Mouse (Mus musculus) small intestine, adult 2 months (tissue): ENCODE results near the gene Gm37240. TPM values are rescaled to one million over a fixed set of nuclear protein-coding genes. Genes with fewer than 3 reads are reported as not detected.

Experiments used
- H3K27ac ChIP-seq: fragments of 200-500 bp; 2 replicates; pipeline ENCODE4 v1.5.1; 2012; ENCODE audit warnings: low read depth, low read length, control low read depth, inconsistent platforms; ENCODE audit not compliant: insufficient read depth
- H3K27me3 ChIP-seq: fragments of 200-500 bp; 2 replicates; pipeline ENCODE4 v1.6.1; 2012; ENCODE audit warnings: mild to moderate bottlenecking, moderate library complexity, low read length, inconsistent platforms; ENCODE audit not compliant: control insufficient read depth, insufficient read depth
- H3K36me3 ChIP-seq: fragments of 200-500 bp; 2 replicates; pipeline ENCODE4 v1.6.1; 2012; ENCODE audit warnings: mild to moderate bottlenecking, low read length, control low read depth, inconsistent platforms; ENCODE audit not compliant: control insufficient read depth, insufficient read depth
- H3K4me1 ChIP-seq: fragments of 200-500 bp; 2 replicates; pipeline ENCODE4 v1.6.1; 2012; ENCODE audit warnings: low read length, inconsistent platforms, mixed read lengths; ENCODE audit not compliant: control insufficient read depth, insufficient read depth, insufficient read length
- H3K4me3 ChIP-seq: fragments of 200-500 bp; 2 replicates; pipeline ENCODE4 v1.5.1; 2012; ENCODE audit warnings: low read depth, mild to moderate bottlenecking, control low read depth, inconsistent platforms, low read length, moderate library complexity
- CTCF ChIP-seq: fragments of 200-500 bp; IDR thresholded peaks from 2 replicates; pipeline ENCODE4 v1.5.1; 2012; ENCODE audit warnings: low read depth, mild to moderate bottlenecking, control low read depth, inconsistent platforms, low read length, moderate library complexity, mixed read lengths; ENCODE audit not compliant: insufficient replicate concordance, insufficient read length; ENCODE audit errors: extremely low read depth
- POLR2A ChIP-seq: fragments of 200-500 bp; IDR thresholded peaks from 2 replicates; pipeline ENCODE4 v1.6.1; 2012; ENCODE audit warnings: low read depth, mild to moderate bottlenecking, control low read depth, inconsistent platforms, low read length, moderate library complexity
- WGBS: fragments of 180-500 bp; shearing (Covaris S2); methylation state at CpG from one replicate; pipeline ENCODE4 v1.1.7; 2018; 5-methylcytosine and 5-hydroxymethylcytosine counted together
- polyA plus RNA-seq: library from polyadenylated mRNA; depleted of rRNA; stranded (reverse); fragments of >200 nt; gene quantifications from 2 replicates; pipeline ENCODE4 v1.2.3, GENCODE M21; 2012

Gene Gm37240
- polyA plus RNA-seq, 1 experiment = 58.2 TPM

DNA sequence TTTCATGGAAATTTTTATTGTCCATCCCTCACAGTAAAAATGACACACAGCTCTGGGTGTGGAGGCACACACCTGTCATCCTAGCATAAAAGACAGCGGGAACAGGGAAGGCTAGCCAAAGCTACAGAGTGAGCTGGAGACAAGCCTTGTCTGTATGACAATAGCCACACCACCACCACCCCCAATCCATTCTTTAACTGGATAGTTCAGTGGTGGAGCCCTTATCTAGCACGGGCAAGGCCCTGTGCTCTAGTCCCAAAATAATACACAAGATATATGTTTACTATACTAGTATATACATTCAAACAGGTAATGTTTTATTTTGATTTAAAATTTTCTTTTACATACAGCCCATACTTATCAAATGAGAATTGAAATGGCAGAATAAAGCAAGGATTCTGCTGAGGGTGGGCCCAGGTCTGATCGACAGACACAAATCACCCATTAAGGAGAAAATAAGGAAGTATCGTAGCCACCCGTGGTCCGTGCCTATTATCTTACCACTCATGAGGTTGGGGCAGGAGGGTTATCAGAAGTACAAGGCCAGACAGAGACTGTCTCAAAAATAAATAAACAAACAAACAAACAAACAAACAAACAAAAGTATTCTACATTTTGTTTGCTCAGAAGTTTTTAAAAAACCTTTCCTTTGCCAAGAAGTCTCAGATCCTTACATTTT, 1421.4 kb downstream of the Gm37240 start:
- WGBS = 40% methylated on average over 6 of the region's 6 CpGs
- no peaks in the 10 kb centered on the region for H3K36me3 ChIP-seq
- H3K27ac ChIP-seq = no peak overlapping the region
- no peak overlapping the region for H3K4me3 ChIP-seq
- TF ChIP-seq CTCF = no peak
- TF ChIP-seq POLR2A = no peak
- H3K27me3 ChIP-seq = no peaks in the 10 kb centered on the region
- H3K4me1 ChIP-seq = peaks cover 26% of the 10 kb centered on the region

DNA sequence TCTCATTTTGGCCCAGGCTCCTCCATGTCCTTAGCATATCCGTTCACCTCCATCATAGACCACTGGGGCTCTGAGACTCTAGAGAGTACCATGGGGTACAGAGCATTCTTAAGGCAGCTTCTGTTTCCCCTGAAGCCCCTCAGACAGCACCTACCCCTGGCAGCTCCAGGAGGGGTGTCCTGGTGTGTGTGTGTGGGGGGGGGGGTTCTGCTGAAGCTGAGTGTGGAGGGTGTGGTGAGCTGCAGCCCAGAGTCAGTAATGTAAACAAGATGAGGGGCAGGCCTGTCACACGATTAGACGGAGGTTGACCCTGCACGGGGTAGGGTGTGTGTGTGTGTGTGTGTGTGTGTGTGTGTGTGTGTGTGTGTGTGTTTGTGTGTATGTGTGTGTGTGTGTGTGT, 1425.6 kb downstream of the Gm37240 start:
- Histone ChIP-seq H3K27me3 (no peaks in the 10 kb centered on the region), H3K27ac (peak overlapping the region; percentile 19; the same call in 1 of the 2 replicates), H3K36me3 (no peaks in the 10 kb centered on the region), H3K4me3 (no peak overlapping the region), H3K4me1 (peaks cover 17% of the 10 kb centered on the region; the same call in 1 of the 2 replicates)
- TF ChIP-seq CTCF (no peak), POLR2A (no peak)
- 19% methylated on average over 4 of the region's 4 CpGs for WGBS

DNA sequence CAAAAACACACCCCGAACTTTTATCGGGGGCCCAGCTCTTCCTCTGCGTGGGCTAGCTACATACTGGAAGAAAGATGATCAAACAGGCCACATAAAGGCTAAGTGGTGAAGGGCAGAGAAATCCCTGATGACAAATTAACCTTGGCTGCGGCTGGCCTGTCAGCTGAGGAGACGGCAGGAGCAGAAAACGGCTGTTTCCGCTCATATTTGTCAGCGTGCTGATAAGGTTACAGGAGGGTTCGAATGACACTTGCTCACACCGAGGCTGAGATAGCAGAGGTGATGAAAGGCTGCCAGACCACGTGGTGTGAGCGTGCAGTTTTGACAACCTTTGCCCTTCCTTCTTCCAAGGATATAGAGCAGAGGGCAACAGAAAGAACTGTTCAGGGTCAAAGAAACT, 1426.4 kb downstream of the Gm37240 start:
- H3K27me3 ChIP-seq = no peaks in the 10 kb centered on the region
- TF ChIP-seq POLR2A (no peak), CTCF (no peak)
- peak overlapping the region; percentile 19 for H3K27ac ChIP-seq
- WGBS = 9% methylated on average over 12 of the region's 12 CpGs
- no peaks in the 10 kb centered on the region for H3K36me3 ChIP-seq
- no peak overlapping the region for H3K4me3 ChIP-seq
- H3K4me1 ChIP-seq = peaks cover 20% of the 10 kb centered on the region; the same call in 1 of the 2 replicates

DNA sequence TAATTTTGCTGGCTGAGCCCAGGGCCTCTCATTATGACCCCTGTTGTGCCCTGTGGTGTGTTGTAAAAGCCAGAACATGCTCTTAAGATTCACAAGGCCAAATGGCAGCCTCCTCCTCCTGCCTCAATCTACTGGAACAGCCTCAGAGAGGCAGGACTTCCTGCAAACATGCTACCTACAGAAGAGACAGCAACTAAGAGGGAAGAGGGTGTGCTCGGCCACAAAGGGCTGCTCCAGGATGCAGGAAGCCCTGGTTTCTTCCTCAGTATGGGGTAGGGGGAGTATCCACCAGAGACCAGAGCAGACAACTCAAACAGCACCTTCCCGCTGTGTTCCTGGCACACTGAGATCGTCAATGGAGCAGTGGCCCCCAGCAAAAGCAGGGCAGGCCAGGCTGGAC, 1426.8 kb downstream of the Gm37240 start:
- peak overlapping the region; percentile 2; the same call in 1 of the 2 replicates for H3K27ac ChIP-seq
- peaks cover 21% of the 10 kb centered on the region; the same call in 1 of the 2 replicates for H3K4me1 ChIP-seq
- H3K4me3 ChIP-seq = no peak overlapping the region
- no peak for TF ChIP-seq CTCF
- no peak for TF ChIP-seq POLR2A
- H3K27me3 ChIP-seq = no peaks in the 10 kb centered on the region
- H3K36me3 ChIP-seq = no peaks in the 10 kb centered on the region
- 40% methylated on average over 3 of the region's 3 CpGs for WGBS

DNA sequence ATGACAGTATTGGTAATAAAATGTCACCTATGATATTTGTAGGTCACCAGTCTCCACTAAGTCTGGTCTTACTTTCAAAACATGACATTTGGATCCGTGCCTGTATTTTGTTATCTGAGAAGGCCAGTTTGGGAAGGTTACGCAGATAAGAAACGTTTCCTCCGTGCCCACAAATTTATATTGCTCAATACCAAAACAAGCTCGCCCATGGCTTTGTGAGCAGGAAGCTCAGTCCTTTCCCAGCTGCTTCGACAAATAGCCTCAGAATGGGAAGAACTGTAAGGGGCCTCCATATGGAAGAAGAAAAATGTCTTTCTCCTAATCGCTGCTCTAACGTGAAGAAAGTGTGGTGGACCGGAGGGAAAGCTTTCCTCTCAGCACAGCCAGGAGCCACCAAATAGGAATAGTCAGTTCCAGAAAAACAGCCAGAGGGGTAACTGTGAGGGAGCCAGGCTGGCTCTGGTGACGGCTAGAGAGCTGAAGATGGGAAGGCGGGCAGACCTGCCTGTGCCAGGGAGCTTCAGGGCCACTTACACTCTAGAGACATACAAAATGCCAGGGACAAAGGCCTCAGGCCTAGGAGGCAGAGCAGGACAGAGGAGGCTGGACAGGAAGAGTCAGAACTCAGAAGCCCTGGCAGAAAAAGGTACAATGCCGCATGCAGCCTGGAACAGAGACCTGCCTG, 1431.4 kb downstream of the Gm37240 start:
- H3K36me3 ChIP-seq = peaks cover 8% of the 10 kb centered on the region; the same call in 1 of the 2 replicates
- peaks cover 12% of the 10 kb centered on the region; the same call in 1 of the 2 replicates for H3K4me1 ChIP-seq
- H3K27ac ChIP-seq = no peak overlapping the region
- no peaks in the 10 kb centered on the region for H3K27me3 ChIP-seq
- no peak for TF ChIP-seq CTCF
- TF ChIP-seq POLR2A = no peak
- 30% methylated on average over 12 of the region's 12 CpGs for WGBS
- H3K4me3 ChIP-seq = no peak overlapping the region

DNA sequence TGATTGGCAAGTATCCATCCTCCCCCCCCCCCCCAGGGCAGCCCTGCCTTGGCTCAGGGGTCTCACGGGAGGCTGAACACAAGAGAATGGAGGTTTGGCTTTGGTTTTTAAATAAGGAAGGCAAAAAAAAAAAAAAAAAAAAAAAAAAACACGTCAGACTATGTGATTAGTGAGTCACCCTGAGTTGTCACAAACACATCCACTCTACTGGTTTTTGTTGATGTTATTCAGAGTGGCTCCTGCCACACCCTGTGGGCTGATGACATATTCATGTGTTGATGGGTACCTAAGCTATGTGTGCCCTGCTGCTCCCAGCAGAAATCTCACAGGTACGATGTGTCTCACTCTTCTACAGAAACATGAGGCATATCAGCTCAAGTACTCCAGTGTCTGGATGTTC, 1436.7 kb downstream of the Gm37240 start:
- Histone ChIP-seq H3K4me1 (no peaks in the 10 kb centered on the region; the same call in 1 of the 2 replicates), H3K27me3 (no peaks in the 10 kb centered on the region), H3K36me3 (peaks cover 20% of the 10 kb centered on the region), H3K27ac (no peak overlapping the region), H3K4me3 (no peak overlapping the region)
- 63% methylated on average over 3 of the region's 3 CpGs for WGBS
- TF ChIP-seq POLR2A = no peak
- TF ChIP-seq CTCF = no peak

DNA sequence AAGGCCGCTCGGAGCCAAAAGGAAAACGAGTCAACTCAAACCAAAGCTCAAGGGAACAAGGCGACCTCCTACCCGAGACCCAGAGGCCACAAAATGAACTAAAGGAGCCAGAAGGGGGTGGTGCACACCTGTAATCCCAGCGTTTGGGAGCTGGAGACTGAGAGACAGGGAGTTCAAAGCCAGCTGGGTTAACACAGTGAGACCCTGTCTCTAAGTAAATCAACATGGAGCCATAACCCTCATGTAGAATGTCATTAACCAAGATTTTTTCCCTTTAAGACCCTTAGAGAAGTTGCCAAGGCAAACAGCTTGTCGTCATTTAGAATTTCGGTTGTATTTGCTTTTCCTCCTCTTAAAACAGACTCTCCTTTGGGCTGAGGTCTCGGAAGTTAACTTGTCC, 1438.3 kb downstream of the Gm37240 start:
- TF ChIP-seq POLR2A = no peak
- no peak for TF ChIP-seq CTCF
- Histone ChIP-seq H3K36me3 (peaks cover 27% of the 10 kb centered on the region), H3K4me3 (no peak overlapping the region), H3K27ac (no peak overlapping the region), H3K4me1 (no peaks in the 10 kb centered on the region), H3K27me3 (no peaks in the 10 kb centered on the region)
- WGBS = 87% methylated on average over 9 of the region's 9 CpGs
